Mouse (Mus musculus): Measurements from ENCODE around the gene Zkscan16. TPM values are rescaled to one million over a fixed set of nuclear protein-coding genes. Genes with fewer than 3 reads are reported as not detected.

Zkscan16 gene
- total and polyA plus RNA-seq, 2 experiments from 2014 or later = 0.05 TPM; not detected in 1

- H3K27me3 ChIP-seq (ENCODE audit: control insufficient read depth, insufficient read depth, low read length) = peaks cover 14% of the 10 kb centered on the region; the same call in 1 of the 2 replicates
- WGBS = 82% methylated on average over 4 of the region's 4 CpGs
- H3K27ac ChIP-seq (ENCODE audit: low read depth) = no peak overlapping the region
- ATAC-seq (ENCODE audit: insufficient read depth, low read depth) = no peak
- TF ChIP-seq CTCF (IDR thresholded peaks at IDR 0.05; ENCODE audit: low read depth) (no peak), EP300 (IDR thresholded peaks at IDR 0.05; ENCODE audit: low read depth) (no peak)
- H3K4me3 ChIP-seq (ENCODE audit: low read depth, low read length) = peak overlapping the region; percentile 67
- no peaks in the 10 kb centered on the region for H3K36me3 ChIP-seq (replicated peaks; ENCODE audit: control insufficient read depth, insufficient read depth, low read length)
- no peak for DNase-seq (ENCODE audit: low spot score)
- H3K4me2 ChIP-seq (ENCODE audit: low read depth, low read length) = peak overlapping the region; percentile 91
- no peaks in the 10 kb centered on the region; the same call in 1 of the 2 replicates for H3K4me1 ChIP-seq (ENCODE audit: control insufficient read depth, insufficient read depth)
- no peaks in the 10 kb centered on the region for H3K9me3 ChIP-seq (replicated peaks; ENCODE audit: control insufficient read depth, low read length)
- H3K9ac ChIP-seq (replicated peaks; ENCODE audit: low read depth, low read length) = peak overlapping the region; percentile 15; the same call in 1 of the 2 replicates
Measured at GRCm38 (mm10) chr4:58942942-58943341, 486 bp upstream of the Zkscan16 start.

DNA sequence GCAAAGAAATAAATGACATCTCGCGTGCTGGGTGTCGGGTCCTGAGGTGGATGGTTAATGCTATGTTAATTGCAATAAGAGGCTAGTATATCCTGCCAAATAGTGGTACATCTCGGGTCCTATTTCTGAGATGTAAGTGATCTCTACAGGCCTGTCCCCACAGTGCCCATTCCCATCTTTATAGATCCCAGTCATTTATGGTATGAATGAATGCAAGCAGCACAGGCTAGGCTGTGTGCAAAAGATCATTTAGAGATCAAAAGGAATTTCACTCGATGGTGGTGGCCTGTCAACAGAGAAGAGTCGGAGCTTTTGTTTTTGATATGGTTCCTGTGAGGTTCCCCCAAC, 752 bp downstream of the Zkscan16 start:
- Histone ChIP-seq H3K4me1 (ENCODE audit: control insufficient read depth, insufficient read depth) (no peaks in the 10 kb centered on the region; the same call in 1 of the 2 replicates), H3K9me3 (replicated peaks; ENCODE audit: control insufficient read depth, low read length) (no peaks in the 10 kb centered on the region), H3K9ac (replicated peaks; ENCODE audit: low read depth, low read length) (no peak overlapping the region), H3K27me3 (ENCODE audit: control insufficient read depth, insufficient read depth, low read length) (peaks cover 14% of the 10 kb centered on the region; the same call in 1 of the 2 replicates), H3K4me3 (ENCODE audit: low read depth, low read length) (peak overlapping the region; percentile 67), H3K27ac (ENCODE audit: low read depth) (no peak overlapping the region), H3K36me3 (replicated peaks; ENCODE audit: control insufficient read depth, insufficient read depth, low read length) (no peaks in the 10 kb centered on the region), H3K4me2 (ENCODE audit: low read depth, low read length) (peak overlapping the region; percentile 91)
- no peak for DNase-seq (ENCODE audit: low spot score)
- no peak for ATAC-seq (ENCODE audit: insufficient read depth, low read depth)
- TF ChIP-seq EP300 (IDR thresholded peaks at IDR 0.05; ENCODE audit: low read depth) (no peak), CTCF (IDR thresholded peaks at IDR 0.05; ENCODE audit: low read depth) (no peak)
- 21% methylated on average over 6 of the region's 6 CpGs for WGBS

GRCm38 (mm10) chr4:58944695-58945094, 1.3 kb downstream of the Zkscan16 start:
- H3K9me3 ChIP-seq (replicated peaks; ENCODE audit: control insufficient read depth, low read length) = no peaks in the 10 kb centered on the region
- no peak overlapping the region for H3K4me2 ChIP-seq (ENCODE audit: low read depth, low read length)
- no peak overlapping the region for H3K9ac ChIP-seq (replicated peaks; ENCODE audit: low read depth, low read length)
- TF ChIP-seq CTCF (IDR thresholded peaks at IDR 0.05; ENCODE audit: low read depth) = no peak
- TF ChIP-seq EP300 (IDR thresholded peaks at IDR 0.05; ENCODE audit: low read depth) = no peak
- peaks cover 14% of the 10 kb centered on the region; the same call in 1 of the 2 replicates for H3K27me3 ChIP-seq (ENCODE audit: control insufficient read depth, insufficient read depth, low read length)
- H3K4me3 ChIP-seq (ENCODE audit: low read depth, low read length) = no peak overlapping the region
- WGBS = 67% methylated on average over 5 of the region's 5 CpGs
- no peaks in the 10 kb centered on the region for H3K36me3 ChIP-seq (replicated peaks; ENCODE audit: control insufficient read depth, insufficient read depth, low read length)
- no peak for ATAC-seq (ENCODE audit: insufficient read depth, low read depth)
- no peaks in the 10 kb centered on the region; the same call in 1 of the 2 replicates for H3K4me1 ChIP-seq (ENCODE audit: control insufficient read depth, insufficient read depth)
- DNase-seq (ENCODE audit: low spot score) = no peak
- no peak overlapping the region for H3K27ac ChIP-seq (ENCODE audit: low read depth)

DNA sequence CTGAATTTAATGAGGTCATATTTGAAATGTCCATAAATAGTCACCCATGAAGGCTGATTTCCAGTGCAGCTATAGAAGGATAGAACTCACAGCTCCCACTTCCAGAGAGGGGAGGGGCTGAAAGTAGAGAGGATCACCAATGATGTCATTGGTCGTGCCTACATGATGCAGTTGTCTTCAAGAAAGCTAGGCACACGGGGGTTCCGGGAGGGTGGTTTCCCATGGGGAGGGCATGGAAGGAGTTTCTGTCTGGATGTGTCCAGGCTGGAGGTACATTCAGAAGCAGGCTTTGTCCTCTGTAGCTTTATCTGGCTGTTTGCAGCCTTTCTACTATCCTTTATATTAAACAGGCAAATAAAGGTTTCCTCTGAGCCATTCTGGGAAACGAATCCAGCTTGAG, 5.0 kb downstream of the Zkscan16 start:
- Histone ChIP-seq H3K4me1 (ENCODE audit: control insufficient read depth, insufficient read depth) (no peaks in the 10 kb centered on the region), H3K27ac (ENCODE audit: low read depth) (no peak overlapping the region), H3K4me3 (ENCODE audit: low read depth, low read length) (no peak overlapping the region), H3K36me3 (replicated peaks; ENCODE audit: control insufficient read depth, insufficient read depth, low read length) (no peaks in the 10 kb centered on the region), H3K27me3 (ENCODE audit: control insufficient read depth, insufficient read depth, low read length) (peaks cover 14% of the 10 kb centered on the region; the same call in 1 of the 2 replicates), H3K4me2 (ENCODE audit: low read depth, low read length) (no peak overlapping the region), H3K9me3 (replicated peaks; ENCODE audit: control insufficient read depth, low read length) (no peaks in the 10 kb centered on the region), H3K9ac (replicated peaks; ENCODE audit: low read depth, low read length) (no peak overlapping the region)
- DNase-seq (ENCODE audit: low spot score) = no peak
- no peak for TF ChIP-seq EP300 (IDR thresholded peaks at IDR 0.05; ENCODE audit: low read depth)
- TF ChIP-seq CTCF (IDR thresholded peaks at IDR 0.05; ENCODE audit: low read depth) = no peak
- no peak for ATAC-seq (ENCODE audit: insufficient read depth, low read depth)
- WGBS = 68% methylated on average over 4 of the region's 4 CpGs

GRCm38 (mm10) chr4:58952630-58953029, 9.2 kb downstream of the Zkscan16 start:
- Histone ChIP-seq H3K4me3 (ENCODE audit: low read depth, low read length) (no peak overlapping the region), H3K27ac (ENCODE audit: low read depth) (no peak overlapping the region), H3K4me2 (ENCODE audit: low read depth, low read length) (no peak overlapping the region), H3K36me3 (replicated peaks; ENCODE audit: control insufficient read depth, insufficient read depth, low read length) (no peaks in the 10 kb centered on the region), H3K27me3 (ENCODE audit: control insufficient read depth, insufficient read depth, low read length) (no peaks in the 10 kb centered on the region), H3K9me3 (replicated peaks; ENCODE audit: control insufficient read depth, low read length) (no peaks in the 10 kb centered on the region), H3K4me1 (ENCODE audit: control insufficient read depth, insufficient read depth) (no peaks in the 10 kb centered on the region), H3K9ac (replicated peaks; ENCODE audit: low read depth, low read length) (no peak overlapping the region)
- 87% methylated on average over 11 of the region's 11 CpGs for WGBS
- DNase-seq (ENCODE audit: low spot score) (no peak), ATAC-seq (ENCODE audit: insufficient read depth, low read depth) (no peak)
- TF ChIP-seq CTCF (IDR thresholded peaks at IDR 0.05; ENCODE audit: low read depth) = no peak
- TF ChIP-seq EP300 (IDR thresholded peaks at IDR 0.05; ENCODE audit: low read depth) = no peak

GRCm38 (mm10) chr4:58961719-58962118, 18.3 kb downstream of the Zkscan16 start:
- Histone ChIP-seq H3K9me3 (replicated peaks; ENCODE audit: control insufficient read depth, low read length) (no peaks in the 10 kb centered on the region), H3K4me1 (ENCODE audit: control insufficient read depth, insufficient read depth) (no peaks in the 10 kb centered on the region), H3K4me3 (ENCODE audit: low read depth, low read length) (no peak overlapping the region), H3K4me2 (ENCODE audit: low read depth, low read length) (no peak overlapping the region), H3K27me3 (ENCODE audit: control insufficient read depth, insufficient read depth, low read length) (no peaks in the 10 kb centered on the region), H3K9ac (replicated peaks; ENCODE audit: low read depth, low read length) (no peak overlapping the region), H3K27ac (ENCODE audit: low read depth) (no peak overlapping the region), H3K36me3 (replicated peaks; ENCODE audit: control insufficient read depth, insufficient read depth, low read length) (no peaks in the 10 kb centered on the region)
- ATAC-seq (ENCODE audit: insufficient read depth, low read depth) (no peak), DNase-seq (ENCODE audit: low spot score) (no peak)
- TF ChIP-seq CTCF (IDR thresholded peaks at IDR 0.05; ENCODE audit: low read depth) = no peak
- no peak for TF ChIP-seq EP300 (IDR thresholded peaks at IDR 0.05; ENCODE audit: low read depth)
- WGBS = 85% methylated on average over 15 of the region's 15 CpGs
